Mouse (Mus musculus): ENCODE measurements around the gene Rxfp2. TPM values are rescaled to one million over a fixed set of nuclear protein-coding genes. Genes with fewer than 3 reads are reported as not detected.

The Rxfp2 gene
- polyA plus RNA-seq, 1 experiment from 2014 or later: 0.64 TPM

DNA sequence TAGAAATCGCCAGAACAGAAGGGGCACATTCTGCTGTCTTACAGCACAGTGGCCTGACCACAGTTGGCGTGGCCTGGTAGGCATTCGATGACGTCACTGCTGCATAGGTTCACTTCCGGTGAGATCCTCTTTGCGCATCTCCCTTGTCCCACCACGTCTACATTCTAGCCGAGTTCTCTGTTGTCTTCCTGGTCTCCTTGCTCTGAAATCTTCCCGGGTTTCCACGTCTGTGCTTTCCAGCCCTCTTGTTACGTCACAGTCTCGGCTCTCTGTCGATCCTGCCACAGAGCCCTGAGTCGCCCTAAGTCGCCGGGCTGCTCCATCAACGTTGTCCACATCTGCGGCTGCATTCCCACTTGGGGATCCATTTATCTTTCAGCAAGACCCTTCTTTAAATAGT, 4.1 kb downstream of the Rxfp2 start:
- H3K4me1 ChIP-seq: 0 out of 2 replicates have a peak, but pooled peaks cover 5% of the 10 kb centered on the region
- H3K27ac ChIP-seq (replicated peaks): no peak overlapping the region
- no peak for DNase-seq (ENCODE audit: low spot score)
- WGBS: 92% methylated on average over 18 of the region's 18 CpGs
- H3K4me3 ChIP-seq: no peak overlapping the region
- H3K9me3 ChIP-seq (replicated peaks): peaks cover 7% of the 10 kb centered on the region; the same call in 1 of the 2 replicates
- peaks cover 16% of the 10 kb centered on the region for H3K27me3 ChIP-seq (ENCODE audit: low read depth, poor library complexity, severe bottlenecking)
- no peaks in the 10 kb centered on the region for H3K36me3 ChIP-seq

DNA sequence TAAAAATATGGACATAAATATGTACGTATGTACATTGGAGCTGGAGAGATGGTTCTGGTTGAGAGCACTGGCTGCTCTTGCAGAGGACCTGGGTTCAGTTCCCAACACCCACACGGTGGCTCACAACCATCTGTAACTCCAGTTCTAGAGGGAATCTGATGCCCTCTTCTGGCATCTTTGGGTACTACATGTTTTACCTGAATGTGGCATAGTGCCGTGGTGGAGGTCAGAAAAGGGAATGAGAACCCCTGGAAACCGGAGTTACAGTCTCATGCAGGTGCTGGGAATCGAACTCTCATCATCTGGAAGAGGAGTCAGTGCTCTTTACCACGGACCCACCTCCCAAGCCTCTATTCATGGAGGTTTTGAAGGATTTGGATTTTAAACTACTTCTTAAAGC, 5.0 kb downstream of the Rxfp2 start:
- no peak overlapping the region for H3K27ac ChIP-seq (replicated peaks)
- no peaks in the 10 kb centered on the region for H3K4me1 ChIP-seq
- peaks cover 7% of the 10 kb centered on the region for H3K27me3 ChIP-seq (ENCODE audit: low read depth, poor library complexity, severe bottlenecking)
- no peak for DNase-seq (ENCODE audit: low spot score)
- no peak overlapping the region for H3K4me3 ChIP-seq
- H3K36me3 ChIP-seq: no peaks in the 10 kb centered on the region
- WGBS: 93% methylated on average over 6 of the region's 6 CpGs
- peaks cover 7% of the 10 kb centered on the region; the same call in 1 of the 2 replicates for H3K9me3 ChIP-seq (replicated peaks)

DNA sequence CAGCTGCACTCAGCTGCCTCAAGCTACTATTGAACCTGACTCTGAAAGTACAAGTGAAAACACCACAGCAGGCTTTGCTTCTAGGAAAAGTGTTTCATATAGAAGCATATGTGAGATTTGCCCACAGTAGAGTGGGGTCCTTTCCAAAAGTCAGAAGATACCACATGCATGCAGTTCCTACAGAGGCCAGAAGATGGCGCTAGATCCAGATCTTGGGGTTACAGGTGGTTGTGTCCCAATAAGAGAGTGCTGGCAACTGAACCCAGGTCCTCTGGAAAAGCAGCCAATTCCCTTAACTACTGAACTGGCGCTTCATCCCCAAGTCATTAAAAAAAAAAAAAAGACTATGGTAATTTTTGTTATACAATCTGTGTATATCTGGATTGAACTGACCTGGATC, 5.7 kb downstream of the Rxfp2 start:
- no peaks in the 10 kb centered on the region for H3K4me1 ChIP-seq
- no peak for DNase-seq (ENCODE audit: low spot score)
- WGBS: 81% methylated on average over 2 of the region's 2 CpGs
- no peak overlapping the region for H3K27ac ChIP-seq (replicated peaks)
- H3K4me3 ChIP-seq: no peak overlapping the region
- H3K27me3 ChIP-seq (ENCODE audit: low read depth, poor library complexity, severe bottlenecking): no peaks in the 10 kb centered on the region; the same call in 1 of the 2 replicates
- no peaks in the 10 kb centered on the region for H3K36me3 ChIP-seq
- H3K9me3 ChIP-seq (replicated peaks): peaks cover 7% of the 10 kb centered on the region; the same call in 1 of the 2 replicates

DNA sequence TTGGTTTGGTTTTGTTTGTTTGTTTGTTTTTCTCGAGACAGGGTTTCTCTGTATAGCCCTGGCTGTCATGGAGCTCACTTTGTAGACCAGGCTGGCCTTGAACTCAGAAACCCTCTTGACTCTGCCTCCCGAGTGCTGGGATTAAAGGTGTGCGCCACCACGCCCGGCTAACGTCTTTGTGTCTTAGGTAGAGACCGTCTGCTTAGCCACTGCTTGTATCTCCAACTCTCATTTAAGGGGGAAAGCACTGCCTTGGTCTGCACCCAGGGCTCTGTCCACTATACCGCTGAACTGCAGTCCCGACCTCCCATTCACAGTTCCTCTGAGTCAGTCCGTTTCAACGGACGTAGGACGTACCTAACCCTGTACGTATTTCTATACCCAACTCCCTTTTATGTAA, 6.4 kb downstream of the Rxfp2 start:
- 96% methylated on average over 14 of the region's 14 CpGs for WGBS
- Histone ChIP-seq H3K4me1 (no peaks in the 10 kb centered on the region), H3K27ac (replicated peaks) (no peak overlapping the region), H3K9me3 (replicated peaks) (peaks cover 7% of the 10 kb centered on the region; the same call in 1 of the 2 replicates), H3K27me3 (ENCODE audit: low read depth, poor library complexity, severe bottlenecking) (no peaks in the 10 kb centered on the region; the same call in 1 of the 2 replicates), H3K4me3 (no peak overlapping the region), H3K36me3 (no peaks in the 10 kb centered on the region)
- DNase-seq (ENCODE audit: low spot score): no peak

DNA sequence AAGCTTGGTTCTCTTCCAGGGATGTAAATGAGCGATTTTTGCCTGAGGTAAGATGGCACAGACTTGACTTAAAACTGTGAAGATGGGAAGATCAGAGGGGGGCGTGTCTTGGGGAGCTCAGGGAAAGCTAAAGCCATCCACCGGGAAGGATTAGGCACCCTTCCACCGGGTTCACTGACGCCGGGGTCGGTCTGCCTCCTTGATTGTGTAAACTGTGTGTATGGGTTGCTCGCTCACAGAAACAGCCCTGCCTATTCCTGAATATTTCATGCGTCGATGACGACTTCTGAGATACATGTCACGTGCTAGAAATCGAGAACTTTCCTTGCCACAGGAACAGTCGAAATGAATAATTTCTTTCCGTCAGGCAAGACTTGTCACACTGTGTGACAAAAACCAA, 6.9 kb downstream of the Rxfp2 start:
- no peak overlapping the region for H3K4me3 ChIP-seq
- no peaks in the 10 kb centered on the region for H3K4me1 ChIP-seq
- 90% methylated on average over 15 of the region's 15 CpGs for WGBS
- no peaks in the 10 kb centered on the region for H3K36me3 ChIP-seq
- H3K27me3 ChIP-seq (ENCODE audit: low read depth, poor library complexity, severe bottlenecking): no peaks in the 10 kb centered on the region
- DNase-seq (ENCODE audit: low spot score): no peak
- peaks cover 7% of the 10 kb centered on the region; the same call in 1 of the 2 replicates for H3K9me3 ChIP-seq (replicated peaks)
- H3K27ac ChIP-seq (replicated peaks): no peak overlapping the region

DNA sequence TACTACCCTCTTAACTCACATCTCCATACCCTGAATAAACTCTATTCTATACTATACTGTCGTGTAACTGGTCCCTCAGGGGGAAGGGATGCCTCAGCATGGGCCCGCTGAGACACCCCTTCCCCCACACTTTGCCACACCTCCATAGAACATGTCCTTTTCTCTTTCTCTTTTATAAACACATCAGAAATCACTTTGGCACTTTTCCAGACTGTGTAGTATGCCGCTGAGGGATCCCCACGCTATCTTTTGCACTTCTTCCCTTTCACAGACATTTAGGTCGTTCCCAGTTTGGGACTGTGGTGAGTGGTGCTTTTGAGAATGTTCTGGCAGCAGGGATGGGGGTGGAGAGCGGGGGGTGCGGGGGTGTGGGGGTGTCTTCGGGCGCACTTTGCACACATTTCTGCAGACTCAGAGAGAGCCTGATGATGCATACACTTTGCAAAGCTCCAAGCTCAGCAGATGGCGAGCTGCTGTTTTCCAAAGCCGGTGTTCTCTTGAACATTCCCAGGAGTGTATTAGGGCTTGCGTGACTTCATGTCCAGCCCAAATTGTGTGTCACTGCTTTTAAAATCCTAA, 8.1 kb downstream of the Rxfp2 start:
- no peak for DNase-seq (ENCODE audit: low spot score)
- WGBS: 86% methylated on average over 12 of the region's 12 CpGs
- peaks cover 12% of the 10 kb centered on the region for H3K4me1 ChIP-seq

DNA sequence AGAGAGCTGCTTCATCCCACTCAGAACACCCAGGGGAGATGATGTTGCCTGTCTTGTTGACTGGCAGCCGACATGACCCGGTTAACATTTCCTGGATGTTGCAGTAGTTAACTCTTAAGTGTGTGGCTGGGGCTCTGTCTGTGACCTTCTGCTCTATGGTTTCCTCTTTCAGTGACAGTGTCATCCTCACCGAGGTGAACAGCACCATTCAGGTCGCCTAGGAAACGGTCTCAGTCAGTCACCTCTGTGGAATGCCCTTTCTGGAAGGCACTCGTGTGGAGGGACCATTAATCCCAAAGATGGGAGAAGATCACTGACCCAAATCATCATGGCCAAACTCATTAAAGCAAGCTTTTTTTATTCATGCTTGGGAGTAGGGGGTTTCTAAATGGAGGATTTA, 12.7 kb downstream of the Rxfp2 start:
- H3K4me3 ChIP-seq: no peak overlapping the region
- 24% methylated on average over 6 of the region's 6 CpGs for WGBS
- no peaks in the 10 kb centered on the region for H3K9me3 ChIP-seq (replicated peaks)
- H3K27ac ChIP-seq (replicated peaks): no peak overlapping the region
- peaks cover 20% of the 10 kb centered on the region for H3K4me1 ChIP-seq
- no peaks in the 10 kb centered on the region for H3K27me3 ChIP-seq (ENCODE audit: low read depth, poor library complexity, severe bottlenecking)
- DNase-seq (ENCODE audit: low spot score): peak; percentile 18
- H3K36me3 ChIP-seq: no peaks in the 10 kb centered on the region

More for the DNA sequence above, 8.1 kb downstream of the Rxfp2 start:
- no peak overlapping the region for H3K4me3 ChIP-seq
- H3K27me3 ChIP-seq (ENCODE audit: low read depth, poor library complexity, severe bottlenecking): no peaks in the 10 kb centered on the region
- H3K9me3 ChIP-seq (replicated peaks): peaks cover 7% of the 10 kb centered on the region; the same call in 1 of the 2 replicates
- H3K36me3 ChIP-seq: no peaks in the 10 kb centered on the region
- H3K27ac ChIP-seq (replicated peaks): no peak overlapping the region

DNA sequence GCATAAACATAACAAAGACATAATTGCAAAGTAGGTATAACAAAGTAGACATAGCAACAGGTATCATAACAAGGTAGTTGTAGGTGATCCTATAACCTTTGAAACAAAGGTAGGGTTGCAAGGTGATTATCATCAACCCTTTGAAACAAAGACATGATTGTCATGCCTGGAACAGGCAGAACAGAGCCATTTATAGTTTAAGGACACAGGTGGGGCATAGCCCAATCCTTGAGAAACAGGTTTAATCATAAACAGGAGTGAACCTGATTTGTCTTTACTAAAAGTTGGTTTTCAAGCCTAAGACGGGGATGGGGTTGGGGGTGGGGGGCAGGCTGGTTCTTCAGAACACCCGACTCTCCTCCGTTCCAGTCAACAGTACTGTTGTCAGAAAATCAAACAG, 13.2 kb downstream of the Rxfp2 start:
- Histone ChIP-seq H3K27me3 (ENCODE audit: low read depth, poor library complexity, severe bottlenecking) (no peaks in the 10 kb centered on the region), H3K9me3 (replicated peaks) (no peaks in the 10 kb centered on the region), H3K4me1 (peaks cover 20% of the 10 kb centered on the region), H3K27ac (replicated peaks) (no peak overlapping the region), H3K36me3 (no peaks in the 10 kb centered on the region), H3K4me3 (no peak overlapping the region)
- no peak for DNase-seq (ENCODE audit: low spot score)
- WGBS: 72% methylated on average over 3 of the region's 3 CpGs

DNA sequence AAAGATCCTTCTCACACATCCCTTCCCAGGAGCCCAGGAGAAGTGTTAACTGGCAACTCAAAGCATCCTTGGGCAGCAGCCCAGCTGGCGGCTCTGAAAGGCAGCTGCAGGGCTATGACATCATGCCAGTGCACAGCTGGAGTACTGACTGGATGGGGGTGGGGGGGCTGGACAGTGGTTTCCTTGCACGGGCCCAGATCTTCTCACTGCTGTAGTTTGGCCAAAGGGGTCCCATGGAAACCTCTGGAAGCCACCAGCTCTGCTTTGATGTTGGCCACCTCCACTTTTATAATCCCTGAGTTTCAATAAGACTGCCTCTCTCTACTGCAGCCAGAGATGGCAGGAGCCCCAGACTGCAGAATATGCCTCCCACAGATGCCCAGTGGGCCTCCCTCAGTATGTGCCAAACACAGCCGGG, 13.6 kb downstream of the Rxfp2 start:
- H3K9me3 ChIP-seq (replicated peaks): no peaks in the 10 kb centered on the region
- H3K27me3 ChIP-seq (ENCODE audit: low read depth, poor library complexity, severe bottlenecking): no peaks in the 10 kb centered on the region
- DNase-seq (ENCODE audit: low spot score): peak; percentile 25
- no peak overlapping the region for H3K4me3 ChIP-seq
- peaks cover 20% of the 10 kb centered on the region for H3K4me1 ChIP-seq
- WGBS: 48% methylated on average over 3 of the region's 3 CpGs
- H3K36me3 ChIP-seq: no peaks in the 10 kb centered on the region
- no peak overlapping the region for H3K27ac ChIP-seq (replicated peaks)

DNA sequence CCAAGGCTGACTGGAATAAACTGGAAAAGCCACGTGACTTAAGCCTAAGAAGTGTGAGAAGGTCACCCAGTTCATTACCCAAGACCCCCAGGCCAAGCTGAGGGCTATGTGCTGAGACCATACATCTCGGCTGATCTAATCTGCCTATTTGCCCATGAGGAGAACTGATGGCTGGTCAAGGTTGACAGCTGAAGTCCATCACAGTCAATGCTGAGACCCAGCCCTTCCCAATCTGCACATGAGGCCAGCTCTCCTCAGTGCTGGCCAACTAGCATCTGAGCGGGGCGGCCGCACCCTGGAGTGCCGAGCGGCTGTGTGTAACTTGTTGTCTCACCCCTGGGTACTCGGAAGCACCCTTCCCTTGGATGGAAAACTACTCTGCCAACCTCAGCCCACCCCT, 17.8 kb downstream of the Rxfp2 start:
- no peaks in the 10 kb centered on the region for H3K27me3 ChIP-seq (ENCODE audit: low read depth, poor library complexity, severe bottlenecking)
- H3K36me3 ChIP-seq: no peaks in the 10 kb centered on the region
- no peak overlapping the region for H3K4me3 ChIP-seq
- no peak for DNase-seq (ENCODE audit: low spot score)
- WGBS: 88% methylated on average over 8 of the region's 8 CpGs
- H3K9me3 ChIP-seq (replicated peaks): no peaks in the 10 kb centered on the region
- peaks cover 11% of the 10 kb centered on the region for H3K4me1 ChIP-seq
- H3K27ac ChIP-seq (replicated peaks): no peak overlapping the region

DNA sequence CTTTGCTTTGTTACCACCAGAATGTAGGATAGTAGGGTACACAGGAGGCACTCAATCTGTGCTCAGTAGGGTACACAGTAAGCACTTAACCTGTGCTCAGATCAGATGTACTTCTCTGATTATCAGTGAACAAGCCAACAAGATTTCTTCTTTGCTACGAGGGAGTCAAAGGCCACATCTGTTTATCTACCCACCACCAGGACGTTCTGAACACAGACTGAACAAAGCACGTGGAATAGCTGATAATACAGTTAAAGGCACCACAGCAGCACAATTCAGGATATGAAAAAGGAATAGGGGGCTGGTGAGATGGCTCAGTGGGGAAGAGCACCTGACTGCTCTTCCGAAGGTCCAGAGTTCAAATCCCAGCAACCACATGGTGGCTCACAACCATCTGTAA, 18.4 kb downstream of the Rxfp2 start:
- no peaks in the 10 kb centered on the region for H3K27me3 ChIP-seq (ENCODE audit: low read depth, poor library complexity, severe bottlenecking)
- H3K4me1 ChIP-seq: peaks cover 5% of the 10 kb centered on the region
- WGBS: 76% methylated on average over 4 of the region's 4 CpGs
- no peaks in the 10 kb centered on the region for H3K9me3 ChIP-seq (replicated peaks)
- no peak for DNase-seq (ENCODE audit: low spot score)
- H3K27ac ChIP-seq (replicated peaks): no peak overlapping the region
- H3K36me3 ChIP-seq: no peaks in the 10 kb centered on the region
- H3K4me3 ChIP-seq: no peak overlapping the region

DNA sequence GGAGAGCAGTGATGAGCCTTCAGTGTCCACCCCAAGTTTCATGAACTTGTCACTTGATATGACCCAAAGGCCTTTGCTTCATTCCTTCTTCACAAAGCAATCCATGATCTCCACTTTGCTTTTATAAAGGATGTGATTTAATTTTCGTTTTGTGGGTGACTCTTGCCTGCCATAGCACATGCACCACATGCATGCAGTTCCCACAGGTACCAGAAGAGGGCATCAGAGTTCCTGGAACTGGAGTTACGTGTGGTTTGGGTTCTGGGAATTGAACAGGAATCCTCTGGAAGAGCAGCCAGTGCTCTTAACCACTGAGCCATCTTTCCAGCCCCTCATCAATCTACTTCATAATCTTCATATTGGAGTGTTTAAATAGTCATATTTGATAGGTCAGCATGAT, 26.1 kb downstream of the Rxfp2 start:
- no peak overlapping the region for H3K27ac ChIP-seq (replicated peaks)
- no peaks in the 10 kb centered on the region for H3K36me3 ChIP-seq
- WGBS: 74% methylated on average over 2 of the region's 2 CpGs
- no peak overlapping the region for H3K4me3 ChIP-seq
- DNase-seq (ENCODE audit: low spot score): no peak
- no peaks in the 10 kb centered on the region for H3K9me3 ChIP-seq (replicated peaks)
- no peaks in the 10 kb centered on the region for H3K4me1 ChIP-seq
- H3K27me3 ChIP-seq (ENCODE audit: low read depth, poor library complexity, severe bottlenecking): no peaks in the 10 kb centered on the region

DNA sequence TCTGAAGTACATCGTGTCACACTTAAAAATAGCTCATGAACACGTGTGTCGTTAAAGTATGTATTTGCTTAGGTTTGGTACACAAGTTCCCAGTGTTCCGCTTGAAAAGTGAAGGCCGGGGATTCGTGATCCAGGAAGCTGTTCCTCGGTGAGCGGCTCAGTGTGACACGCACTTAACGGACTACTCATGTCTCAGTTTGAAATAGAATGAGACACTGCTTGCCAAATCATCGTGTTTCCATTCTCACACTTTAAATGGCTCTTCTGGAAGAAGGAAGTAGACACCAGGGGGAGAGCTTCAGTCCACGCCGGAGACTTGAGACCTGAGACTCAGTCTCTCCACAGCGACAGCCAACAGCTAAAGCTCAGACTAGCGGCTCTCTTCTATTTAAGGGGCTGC, 28.0 kb downstream of the Rxfp2 start:
- no peak overlapping the region for H3K4me3 ChIP-seq
- 88% methylated on average over 15 of the region's 15 CpGs for WGBS
- DNase-seq (ENCODE audit: low spot score): no peak
- H3K4me1 ChIP-seq: no peaks in the 10 kb centered on the region
- H3K36me3 ChIP-seq: no peaks in the 10 kb centered on the region
- H3K27ac ChIP-seq (replicated peaks): no peak overlapping the region
- H3K27me3 ChIP-seq (ENCODE audit: low read depth, poor library complexity, severe bottlenecking): no peaks in the 10 kb centered on the region
- no peaks in the 10 kb centered on the region for H3K9me3 ChIP-seq (replicated peaks)

DNA sequence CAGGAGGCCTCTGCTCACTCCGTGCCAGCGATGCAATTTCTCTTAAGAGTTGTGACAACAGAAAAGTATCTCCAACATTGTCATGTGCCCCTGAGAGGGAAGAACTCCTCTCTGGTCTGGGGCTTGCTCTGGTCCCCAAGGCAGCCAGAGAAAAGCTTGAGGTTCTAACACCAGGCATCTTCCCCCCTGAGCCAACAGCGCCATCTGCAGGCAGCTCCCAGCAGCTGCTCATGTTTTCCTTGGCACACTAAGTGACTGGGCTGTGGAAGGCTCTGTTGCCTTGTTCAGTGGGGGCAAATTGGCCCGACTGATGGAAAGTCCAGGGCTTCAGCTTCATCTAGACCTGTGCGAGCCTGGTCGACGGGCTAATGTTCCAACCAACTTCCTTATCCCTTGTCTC, 31.5 kb downstream of the Rxfp2 start:
- DNase-seq (ENCODE audit: low spot score): no peak
- no peaks in the 10 kb centered on the region for H3K4me1 ChIP-seq
- H3K4me3 ChIP-seq: no peak overlapping the region
- no peaks in the 10 kb centered on the region for H3K9me3 ChIP-seq (replicated peaks)
- WGBS: 63% methylated on average over 7 of the region's 7 CpGs
- no peaks in the 10 kb centered on the region for H3K36me3 ChIP-seq
- no peak overlapping the region for H3K27ac ChIP-seq (replicated peaks)
- no peaks in the 10 kb centered on the region for H3K27me3 ChIP-seq (ENCODE audit: low read depth, poor library complexity, severe bottlenecking)

All from midbrain, embryonic 10.5 days (tissue).